Mouse (Mus musculus): ENCODE results near the gene H2afx. TPM values are rescaled to one million over a fixed set of nuclear protein-coding genes. Genes with fewer than 3 reads are reported as not detected.
"Not testable (repeated sequence)": the region's sequence is repeated elsewhere in the genome, so short reads cannot be mapped to it uniquely, and the experiment has no call there.

The H2afx gene
- total and polyA plus RNA-seq, 3 experiments = 36.3 to 488 (median 56.6) TPM

DNA sequence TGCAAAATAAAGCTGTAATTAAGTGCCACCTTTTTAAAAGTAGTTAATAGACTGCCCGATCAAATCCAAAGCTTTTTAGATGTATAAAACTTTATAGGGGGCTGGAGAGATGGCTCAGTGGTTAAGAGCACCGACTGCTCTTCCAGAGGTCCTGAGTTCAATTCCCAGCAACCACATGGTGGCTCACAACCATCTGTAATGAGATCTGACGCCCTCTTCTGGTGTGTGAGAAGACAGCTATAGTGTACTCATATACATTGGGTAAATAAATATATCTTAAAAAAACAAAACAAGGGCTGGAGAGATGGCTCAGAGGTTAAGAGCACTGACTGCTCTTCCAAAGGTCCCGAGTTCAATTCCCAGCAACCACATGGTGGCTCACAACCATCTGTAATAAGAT, 27.4 kb downstream of the H2afx start:
- not testable (repeated sequence) for H3K27me3 ChIP-seq (replicated peaks); H3K9ac ChIP-seq (ENCODE audit: insufficient read depth, low read depth)

DNA sequence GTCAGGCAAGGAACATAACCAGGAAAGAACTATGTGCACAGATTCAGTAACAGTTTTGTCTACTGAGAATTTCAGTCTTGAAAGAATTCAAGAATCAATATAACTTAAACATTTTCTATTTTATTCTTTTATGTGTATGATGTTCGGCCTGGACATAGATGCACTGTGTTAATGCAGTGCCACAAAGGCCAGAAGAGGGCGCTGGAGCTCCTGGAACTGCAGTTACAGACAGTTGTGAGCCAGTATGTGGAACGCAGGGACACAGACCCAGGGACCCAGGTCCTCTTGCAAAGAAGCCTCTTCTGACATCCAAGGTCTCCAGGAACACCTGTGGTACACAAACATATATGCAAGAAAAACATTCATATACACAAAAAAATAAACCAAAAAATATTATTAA, 30.0 kb downstream of the H2afx start:
- dilution Hi-C loops (cut with MboI; ENCODE audit: extremely low pct_ligation_motif_present, extremely low pct_unique_long_range_greater_than_20kb, low sequenced_read_pairs) = no loop called here
- peak; percentile 33 for DNase-seq (ENCODE audit: extremely low read depth)
- in situ Hi-C loops (cut with MboI; ENCODE audit: low pct_ligation_motif_present, low pct_unique_long_range_greater_than_20kb, low sequenced_read_pairs) = no loop called here
- Histone ChIP-seq H3K79me2 (replicated peaks; ENCODE audit: control insufficient read depth, extremely low read depth, insufficient read depth, poor library complexity, severe bottlenecking) (peaks cover 9% of the 10 kb centered on the region), H3K4me1 (ENCODE audit: control insufficient read depth in 1 of 2, insufficient read depth in 2 of 2) (peaks cover 0 to 13% of the 10 kb centered on the region in 2 experiments; a peak in 2 of 4 replicates), H3K9ac (ENCODE audit: insufficient read depth, low read depth) (no peak overlapping the region), H3K27me3 (replicated peaks) (no peaks in the 10 kb centered on the region), H3K27ac (ENCODE audit: insufficient read depth, low read depth) (no peak overlapping the region), H3K4me2 (ENCODE audit: insufficient read depth, low read depth, poor library complexity, severe bottlenecking) (no peak overlapping the region), H3K9me3 (replicated peaks; ENCODE audit: low read length) (peaks cover 2% of the 10 kb centered on the region), H3K36me3 (replicated peaks in 1 of 2; ENCODE audit: control insufficient read depth in 1 of 2, insufficient read depth in 1 of 2, low read length in 1 of 2) (peaks cover 3 to 6% of the 10 kb centered on the region in 2 experiments), H3K4me3 (replicated peaks in 1 of 3; ENCODE audit: low read depth in 2 of 3, low read length in 2 of 3, poor library complexity in 1 of 3) (no peak overlapping the region)
- TF ChIP-seq POLR2AphosphoS2 (IDR thresholded peaks at IDR 0.05; ENCODE audit: low read depth, low read length) (no peak), CHD2 (IDR thresholded peaks at IDR 0.05; ENCODE audit: low read length) (no peak), CTCF (conservative IDR thresholded peaks at IDR 0.05 in 1 of 2, IDR thresholded peaks at IDR 0.05 in 1 of 2; ENCODE audit: low read depth in 2 of 2, low read length in 2 of 2) (peak in 1 of 2 experiments; percentile 46; a peak in 2 of 4 replicates), MXI1 (IDR thresholded peaks at IDR 0.05; ENCODE audit: low read depth, low read length) (no peak), RAD21 (IDR thresholded peaks at IDR 0.05; ENCODE audit: low read depth, low read length) (peak; percentile 13), TBP (conservative IDR thresholded peaks at IDR 0.05; ENCODE audit: low read depth, low read length) (no peak), UBTF (IDR thresholded peaks at IDR 0.05; ENCODE audit: low read depth, low read length) (no peak), MAZ (IDR thresholded peaks at IDR 0.05; ENCODE audit: low read depth, low read length) (no peak)

More for the DNA sequence above, 27.4 kb downstream of the H2afx start:
- Histone ChIP-seq H3K4me2 (ENCODE audit: insufficient read depth, low read depth, poor library complexity, severe bottlenecking) (peak overlapping the region; percentile 47; the same call in 1 of the 2 replicates), H3K4me1 (ENCODE audit: control insufficient read depth in 1 of 2, insufficient read depth in 2 of 2) (peaks cover 0 to 13% of the 10 kb centered on the region in 2 experiments; a peak in 2 of 4 replicates), H3K36me3 (replicated peaks in 1 of 2; ENCODE audit: control insufficient read depth in 1 of 2, insufficient read depth in 1 of 2, low read length in 1 of 2) (peaks cover 19 to 26% of the 10 kb centered on the region in 2 experiments), H3K4me3 (replicated peaks in 1 of 3; ENCODE audit: low read depth in 2 of 3, low read length in 2 of 3, poor library complexity in 1 of 3) (peak overlapping the region in 1 of 3 experiments; percentile 89)
- in situ Hi-C loops (cut with MboI; ENCODE audit: low pct_ligation_motif_present, low pct_unique_long_range_greater_than_20kb, low sequenced_read_pairs); H3K79me2 ChIP-seq (replicated peaks; ENCODE audit: control insufficient read depth, extremely low read depth, insufficient read depth, poor library complexity, severe bottlenecking); DNase-seq (ENCODE audit: extremely low read depth); H3K9me3 ChIP-seq (replicated peaks; ENCODE audit: low read length); dilution Hi-C loops (cut with MboI; ENCODE audit: extremely low pct_ligation_motif_present, extremely low pct_unique_long_range_greater_than_20kb, low sequenced_read_pairs); H3K27ac ChIP-seq (ENCODE audit: insufficient read depth, low read depth): not testable (repeated sequence)
- TF ChIP-seq CTCF (conservative IDR thresholded peaks at IDR 0.05 in 1 of 2, IDR thresholded peaks at IDR 0.05 in 1 of 2; ENCODE audit: low read depth in 2 of 2, low read length in 2 of 2) = 0 out of 4 replicates have a peak, but pooled peaks of 1 of the 2 experiments have one; percentile 9

DNA sequence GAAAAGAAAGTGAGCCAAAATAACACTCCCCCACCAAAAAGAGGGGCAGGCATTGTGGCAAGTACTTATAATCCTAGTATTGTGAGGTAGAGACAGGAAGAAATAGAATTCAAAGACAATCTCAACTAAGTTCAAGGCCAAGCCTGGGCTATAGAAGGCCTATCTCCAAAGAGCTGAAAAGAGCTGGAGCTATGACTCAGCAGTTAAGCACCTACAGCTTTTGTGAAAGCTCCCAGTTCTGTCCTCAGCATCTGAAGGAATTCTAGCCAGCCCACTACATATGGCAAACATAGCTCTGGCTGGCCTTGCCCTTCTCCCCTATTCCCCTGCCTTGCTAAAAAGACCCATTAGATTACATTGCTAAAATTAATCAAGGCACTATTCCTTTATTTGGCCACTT, 38.9 kb downstream of the H2afx start:
- dilution Hi-C loops (cut with MboI; ENCODE audit: extremely low pct_ligation_motif_present, extremely low pct_unique_long_range_greater_than_20kb, low sequenced_read_pairs) (no loop called here), in situ Hi-C loops (cut with MboI; ENCODE audit: low pct_ligation_motif_present, low pct_unique_long_range_greater_than_20kb, low sequenced_read_pairs) (no loop called here)
- H3K27me3 ChIP-seq (replicated peaks) = no peaks in the 10 kb centered on the region
- no peak overlapping the region for H3K4me3 ChIP-seq (replicated peaks in 1 of 3; ENCODE audit: low read depth in 2 of 3, low read length in 2 of 3, poor library complexity in 1 of 3)
- no peaks in the 10 kb centered on the region for H3K36me3 ChIP-seq (replicated peaks in 1 of 2; ENCODE audit: control insufficient read depth in 1 of 2, insufficient read depth in 1 of 2, low read length in 1 of 2)
- no peak for TF ChIP-seq RCOR1 (conservative IDR thresholded peaks at IDR 0.05; ENCODE audit: low read depth, low read length)
- no peak for TF ChIP-seq CHD1 (IDR thresholded peaks at IDR 0.05; ENCODE audit: low read depth, low read length)
- TF ChIP-seq SIN3A (IDR thresholded peaks at IDR 0.05; ENCODE audit: low read length) = no peak
- no peak for TF ChIP-seq ZNF384 (IDR thresholded peaks at IDR 0.05; ENCODE audit: low read depth, low read length)
- TF ChIP-seq SMC3 (IDR thresholded peaks at IDR 0.05; ENCODE audit: low read depth, low read length) = no peak
- no peak for TF ChIP-seq JUND (conservative IDR thresholded peaks at IDR 0.05; ENCODE audit: low read depth, low read length)
- no peak for TF ChIP-seq EP300 (IDR thresholded peaks at IDR 0.05; ENCODE audit: low read length)
- no peak for TF ChIP-seq MAZ (IDR thresholded peaks at IDR 0.05; ENCODE audit: low read depth, low read length)
- no peak for TF ChIP-seq ZC3H11A (IDR thresholded peaks at IDR 0.05; ENCODE audit: low read depth, low read length)
- TF ChIP-seq TCF12 (IDR thresholded peaks at IDR 0.05; ENCODE audit: low read depth, low read length) = no peak
- no peak for TF ChIP-seq ZKSCAN1 (IDR thresholded peaks at IDR 0.05; ENCODE audit: borderline replicate concordance, low read depth, low read length)
- no peak for TF ChIP-seq MYC (IDR thresholded peaks at IDR 0.05; ENCODE audit: low read depth, low read length)
- no peak for TF ChIP-seq UBTF (IDR thresholded peaks at IDR 0.05; ENCODE audit: low read depth, low read length)
- TF ChIP-seq POLR2AphosphoS2 (IDR thresholded peaks at IDR 0.05; ENCODE audit: low read depth, low read length) = no peak
- peaks cover 2% of the 10 kb centered on the region; the same call in 1 of the 2 replicates for H3K79me2 ChIP-seq (replicated peaks; ENCODE audit: control insufficient read depth, extremely low read depth, insufficient read depth, poor library complexity, severe bottlenecking)
- no peak overlapping the region for H3K4me2 ChIP-seq (ENCODE audit: insufficient read depth, low read depth, poor library complexity, severe bottlenecking)
- no peak overlapping the region for H3K9ac ChIP-seq (ENCODE audit: insufficient read depth, low read depth)
- H3K27ac ChIP-seq (ENCODE audit: insufficient read depth, low read depth) = no peak overlapping the region
- no peak for DNase-seq (ENCODE audit: extremely low read depth)
- H3K4me1 ChIP-seq (ENCODE audit: control insufficient read depth in 1 of 2, insufficient read depth in 2 of 2) = peaks cover 0 to 16% of the 10 kb centered on the region in 2 experiments; a peak in 2 of 4 replicates
- H3K9me3 ChIP-seq (replicated peaks; ENCODE audit: low read length) = no peaks in the 10 kb centered on the region

Data from CH12.LX (cell line).